Comparison of ENCODE assay signal across 15 mouse cellular contexts in the genomic region with DNA sequence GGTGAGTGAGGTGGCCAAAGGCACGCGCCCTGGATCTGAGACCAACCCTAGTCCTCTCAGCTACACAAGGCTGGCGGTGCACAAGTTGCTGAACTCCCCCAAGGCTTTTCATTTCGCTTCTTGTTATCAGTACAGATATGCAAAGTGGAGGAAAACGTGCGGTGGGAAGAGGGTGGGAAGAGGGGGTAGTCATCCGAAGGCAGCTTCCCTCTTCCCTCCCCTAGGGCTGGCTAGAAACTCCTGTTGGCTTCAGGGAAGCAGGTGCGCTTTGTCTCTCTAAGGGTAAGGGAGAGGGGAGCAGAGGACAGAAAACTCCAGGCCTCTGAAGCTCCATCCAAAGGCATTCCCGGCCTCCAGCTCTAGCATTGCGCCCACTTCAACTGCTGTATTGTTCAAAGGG. TPM values are rescaled to one million over a fixed set of nuclear protein-coding genes. Genes with fewer than 3 reads are reported as not detected.
A peak's percentile ranks its signal among the peaks of the same experiment; 100 is the strongest.
DNase-seq lines count a peak whose midpoint lies in the region; ATAC-seq lines count a peak whose summit lies in the region.
"Had no signal": no experiment of that assay in that cellular context is flagged by ENCODE, and none has a peak within 500 bp of the region (broad histone marks: within the 10 kb centered on the region; RNA-seq: fewer than 3 reads in every experiment).

No protein-coding gene starts in this region.

- 34% methylated on average over 10 of the region's 10 CpGs for WGBS in heart, embryonic 14.5 days
- 49% methylated on average over 10 of the region's 10 CpGs for WGBS in intestine, embryonic 15.5 days
- 48% methylated on average over 10 of the region's 10 CpGs for WGBS in stomach, embryonic 15.5 days

- H3K36me3 ChIP-seq in heart, embryonic 14.5 days (ENCODE audit: control insufficient read depth, insufficient read depth, low read length), result no peaks in the 10 kb centered on the region; the same call in 1 of the 2 replicates
- H3K36me3 ChIP-seq in intestine, embryonic 15.5 days, result 0 out of 2 replicates have a peak, but pooled peaks cover 2% of the 10 kb centered on the region
- 0 out of 2 replicates have a peak, but pooled peaks cover 3% of the 10 kb centered on the region for H3K36me3 ChIP-seq in stomach, embryonic 15.5 days
- H3K36me3 ChIP-seq: forebrain, embryonic 15.5 days had no signal

- H3K4me2 ChIP-seq in heart, embryonic 14.5 days (ENCODE audit: low read length), result peak overlapping the region; percentile 32
- peak overlapping the region; percentile 95 for H3K4me2 ChIP-seq in intestine, embryonic 15.5 days (replicated peaks)
- H3K4me2 ChIP-seq in stomach, embryonic 15.5 days, result peak overlapping the region; percentile 95
- H3K4me2 ChIP-seq: embryonic facial prominence, embryonic 13.5 days; forebrain, embryonic 15.5 days; hindbrain, embryonic 14.5 days had no signal

- 0 out of 2 replicates have a peak overlapping the region, but pooled peaks have one; percentile 18 for H3K9ac ChIP-seq in heart, embryonic 14.5 days (ENCODE audit: low read length)
- H3K9ac ChIP-seq in intestine, embryonic 15.5 days, result no peak overlapping the region
- H3K9ac ChIP-seq in stomach, embryonic 15.5 days, result no peak overlapping the region
- H3K9ac ChIP-seq: embryonic facial prominence, embryonic 13.5 days; forebrain, embryonic 15.5 days; hindbrain, embryonic 14.5 days had no signal

- no peak for ATAC-seq in heart, embryonic 14.5 days (ENCODE audit: insufficient number of reproducible peaks, insufficient read depth, low FRiP score, low read depth)
- no peak for ATAC-seq in intestine, embryonic 15.5 days
- ATAC-seq in stomach, embryonic 15.5 days (ENCODE audit: insufficient read depth, low FRiP score, low read depth), result peak; percentile 31
- ATAC-seq: forebrain, embryonic 15.5 days had no signal

- peaks cover 9% of the 10 kb centered on the region for H3K27me3 ChIP-seq in heart, embryonic 14.5 days (ENCODE audit: control insufficient read depth, insufficient read depth, low read length)
- H3K27me3 ChIP-seq in intestine, embryonic 15.5 days (replicated peaks), result 0 out of 2 replicates have a peak, but pooled peaks cover 3% of the 10 kb centered on the region
- H3K27me3 ChIP-seq in stomach, embryonic 15.5 days (replicated peaks), result no peaks in the 10 kb centered on the region
- H3K27me3 ChIP-seq: CH12.LX had no signal

- no peak for DNase-seq in heart, postnatal 4 days
- DNase-seq in MEL-GATA-1-ER (ENCODE audit: extremely low read depth, low read depth), result peak; percentile 34
- DNase-seq in spleen, postnatal 14 days (ENCODE audit: low spot score in 2 of 2), result no peak
- DNase-seq in gastrocnemius, postnatal 36 days, result no peak
- DNase-seq: cerebellum, postnatal 25 days; gastrocnemius, postnatal 25 days; lung, adult 2 months; right cerebral cortex, postnatal 25 days had no signal

- no peak overlapping the region for H3K27ac ChIP-seq in heart, embryonic 14.5 days (replicated peaks in 1 of 2; ENCODE audit: control insufficient read depth in 1 of 2, insufficient read depth in 1 of 2, low read depth in 2 of 2, low read length in 2 of 2)
- H3K27ac ChIP-seq in intestine, embryonic 15.5 days, result no peak overlapping the region
- no peak overlapping the region for H3K27ac ChIP-seq in stomach, embryonic 15.5 days
- H3K27ac ChIP-seq: embryonic facial prominence, embryonic 13.5 days; forebrain, embryonic 15.5 days; hindbrain, embryonic 14.5 days had no signal

- peaks cover 20 to 36% of the 10 kb centered on the region in 2 experiments for H3K4me1 ChIP-seq in heart, embryonic 14.5 days (ENCODE audit: control insufficient read depth in 2 of 2, insufficient read depth in 2 of 2, low read length in 2 of 2)
- peaks cover 24% of the 10 kb centered on the region; the same call in 1 of the 2 replicates for H3K4me1 ChIP-seq in intestine, embryonic 15.5 days (replicated peaks)
- peaks cover 32% of the 10 kb centered on the region for H3K4me1 ChIP-seq in stomach, embryonic 15.5 days

- H3K4me3 ChIP-seq in heart, embryonic 14.5 days (ENCODE audit: control insufficient read depth in 1 of 2, insufficient read depth in 1 of 2, low read depth in 1 of 2, low read length in 2 of 2), result no peak overlapping the region
- no peak overlapping the region for H3K4me3 ChIP-seq in intestine, embryonic 15.5 days (replicated peaks)
- H3K4me3 ChIP-seq in stomach, embryonic 15.5 days (replicated peaks), result peak overlapping the region; percentile 18
- H3K4me3 ChIP-seq: embryonic facial prominence, embryonic 13.5 days; forebrain, embryonic 15.5 days had no signal

- no peaks in the 10 kb centered on the region for H3K9me3 ChIP-seq in heart, embryonic 14.5 days (ENCODE audit: control insufficient read depth, low read length)
- no peaks in the 10 kb centered on the region for H3K9me3 ChIP-seq in intestine, embryonic 15.5 days
- no peaks in the 10 kb centered on the region for H3K9me3 ChIP-seq in stomach, embryonic 15.5 days
- H3K9me3 ChIP-seq: embryonic facial prominence, embryonic 13.5 days; forebrain, embryonic 15.5 days had no signal

- intact Hi-C loops in gastrocnemius, postnatal 36 days (cut with DNase I), result no loop called here

RNA-seq across cellular contexts. Expression of gene Fzd5, which starts 5.4 kb away (rescaled TPM):
- polyA plus RNA-seq in heart, embryonic 14.5 days (2014; fragmentation: Nextera tagmentation; extraction: Ambion mirVana), result 1.6 and 1.7 TPM in 2 replicates
- total RNA-seq in heart, postnatal 4 days (2021), result 10 to 100 TPM in 1 of 2 experiments, 1 to 10 TPM in 1; 9.5 to 10.6 TPM
- 7.1 and 8.0 TPM in 2 replicates for polyA plus RNA-seq in intestine, embryonic 15.5 days (2015; fragmentation: Nextera tagmentation; extraction: Ambion mirVana)
- polyA plus RNA-seq in stomach, embryonic 15.5 days (2015; fragmentation: Nextera tagmentation; extraction: Ambion mirVana), result 7.3 and 9.2 TPM in 2 replicates
- total RNA-seq in gastrocnemius, postnatal 36 days (2021), result 1 to 10 TPM; 1.5 to 1.9 TPM

RNA-seq across cellular contexts. Expression of gene Ccnyl1, which starts 41.9 kb away (rescaled TPM):
- polyA plus RNA-seq in heart, embryonic 14.5 days (2014; fragmentation: Nextera tagmentation; extraction: Ambion mirVana), result 6.7 and 8.5 TPM in 2 replicates
- 10 to 100 TPM; 31.0 to 33.2 TPM for total RNA-seq in heart, postnatal 4 days (2021)
- polyA plus RNA-seq in intestine, embryonic 15.5 days (2015; fragmentation: Nextera tagmentation; extraction: Ambion mirVana), result 4.0 and 4.3 TPM in 2 replicates
- polyA plus RNA-seq in stomach, embryonic 15.5 days (2015; fragmentation: Nextera tagmentation; extraction: Ambion mirVana), result 4.5 and 5.2 TPM in 2 replicates
- 10 to 100 TPM; 17.1 to 23.8 TPM for total RNA-seq in gastrocnemius, postnatal 36 days (2021)

Comparison
In these comparisons a context has a peak if more than half of its experiments do, and no peak if none do; other contexts are left out.
1. H3K4me2 ChIP-seq: peak in every context shown above with its lines; median percentile 95 in intestine, embryonic 15.5 days; 95 in stomach, embryonic 15.5 days; 32 in heart, embryonic 14.5 days.